8 mouse cellular contexts compared by ENCODE assay signal in the genomic region with DNA sequence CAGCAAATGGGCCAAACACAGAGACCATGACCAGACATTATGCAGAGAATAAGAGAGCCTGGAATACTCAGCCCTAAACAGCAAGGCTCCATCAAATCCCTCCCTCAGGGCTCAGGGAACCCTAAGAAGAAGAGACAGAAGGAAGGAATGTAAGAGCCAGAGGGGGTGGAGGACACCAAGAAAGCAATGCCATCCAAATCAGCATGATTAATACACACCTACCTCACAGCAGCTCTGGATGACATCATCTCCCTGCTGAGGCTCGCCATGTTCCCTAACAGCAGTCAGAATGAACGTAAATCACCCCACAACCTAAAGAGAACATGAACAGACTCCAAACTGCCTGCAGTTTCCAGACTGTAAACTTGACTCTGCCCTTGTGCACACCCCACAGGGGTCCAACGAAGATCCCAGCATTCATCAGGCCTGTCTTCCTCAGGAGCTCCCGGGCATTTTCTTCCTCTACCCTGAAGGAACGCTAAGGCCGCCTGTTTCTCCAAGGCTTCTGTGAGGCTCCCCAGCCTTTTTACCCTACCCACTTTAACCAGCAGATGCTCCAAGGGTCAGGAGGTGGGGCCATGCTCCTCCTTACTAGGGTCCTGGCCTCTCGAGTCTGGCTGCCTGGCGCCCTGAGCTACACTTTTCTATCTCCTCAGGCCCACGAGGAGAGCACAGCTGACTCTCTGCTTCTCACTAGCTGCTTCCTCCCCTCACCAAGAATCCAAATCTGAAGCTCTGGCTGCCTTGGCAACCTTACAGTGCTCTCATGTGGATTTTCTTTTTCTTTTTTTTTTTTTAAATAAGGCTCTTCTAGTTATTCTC. TPM values are rescaled to one million over a fixed set of nuclear protein-coding genes. Genes with fewer than 3 reads are reported as not detected.
A peak's percentile ranks its signal among the peaks of the same experiment; 100 is the strongest.
DNase-seq lines count a peak whose midpoint lies in the region; ATAC-seq and TF ChIP-seq lines count a peak whose summit lies in the region.

No protein-coding gene starts in this region.

- DNase-seq in adrenal gland, adult 2 months, result peak; percentile 48
- DNase-seq in adrenal gland, postnatal 10 days, result no peak
- DNase-seq in cerebellum, adult 2 months, result peak; percentile 50
- peak; percentile 48 to 59 for DNase-seq in frontal cortex, postnatal 14 days (ENCODE audit: low spot score in 2 of 2)
- DNase-seq in midbrain, embryonic 10.5 days (ENCODE audit: low spot score), result no peak
- DNase-seq in stomach, postnatal 0 days (ENCODE audit: low spot score), result no peak
- DNase-seq in thymus, postnatal 4 days, result no peak

- H3K27me3 ChIP-seq in cerebellum, adult 2 months (ENCODE audit: control insufficient read depth, insufficient read depth, low read length), result no peaks in the 10 kb centered on the region
- H3K27me3 ChIP-seq in kidney, embryonic 15.5 days, result no peaks in the 10 kb centered on the region
- no peaks in the 10 kb centered on the region for H3K27me3 ChIP-seq in midbrain, embryonic 10.5 days (ENCODE audit: low read depth, poor library complexity, severe bottlenecking)
- no peaks in the 10 kb centered on the region for H3K27me3 ChIP-seq in stomach, postnatal 0 days (ENCODE audit: control insufficient read depth, insufficient read depth, low read length)

- H3K9ac ChIP-seq in kidney, embryonic 15.5 days, result no peak overlapping the region
- H3K9ac ChIP-seq in stomach, postnatal 0 days (ENCODE audit: low read length), result peak overlapping the region; percentile 35; the same call in 1 of the 2 replicates

- H3K4me1 ChIP-seq in cerebellum, adult 2 months (ENCODE audit: control insufficient read depth, insufficient read depth, low read length), result peaks cover 37% of the 10 kb centered on the region
- peaks cover 54% of the 10 kb centered on the region for H3K4me1 ChIP-seq in kidney, embryonic 15.5 days
- H3K4me1 ChIP-seq in midbrain, embryonic 10.5 days, result peaks cover 52% of the 10 kb centered on the region
- H3K4me1 ChIP-seq in stomach, postnatal 0 days (replicated peaks; ENCODE audit: control insufficient read depth, insufficient read depth), result peaks cover 4% of the 10 kb centered on the region

- peak overlapping the region; percentile 9 for H3K4me2 ChIP-seq in kidney, embryonic 15.5 days
- H3K4me2 ChIP-seq in stomach, postnatal 0 days (replicated peaks; ENCODE audit: low read depth), result peak overlapping the region; percentile 27

- no peak overlapping the region for H3K4me3 ChIP-seq in cerebellum, adult 2 months (replicated peaks; ENCODE audit: insufficient read depth, low read depth, low read length)
- no peak overlapping the region for H3K4me3 ChIP-seq in kidney, embryonic 15.5 days (replicated peaks)
- no peak overlapping the region for H3K4me3 ChIP-seq in midbrain, embryonic 10.5 days
- no peak overlapping the region for H3K4me3 ChIP-seq in stomach, postnatal 0 days (ENCODE audit: low read depth, low read length)

- ATAC-seq in kidney, embryonic 15.5 days (replicated peaks; ENCODE audit: low FRiP score), result peak; percentile 34; the same call in 1 of the 2 replicates
- ATAC-seq in stomach, postnatal 0 days (ENCODE audit: low FRiP score, low TSS enrichment), result peak; percentile 59; the same call in 1 of the 2 replicates

- H3K9me3 ChIP-seq in kidney, embryonic 15.5 days (replicated peaks), result no peaks in the 10 kb centered on the region
- H3K9me3 ChIP-seq in midbrain, embryonic 10.5 days (replicated peaks), result no peaks in the 10 kb centered on the region
- no peaks in the 10 kb centered on the region for H3K9me3 ChIP-seq in stomach, postnatal 0 days (ENCODE audit: control insufficient read depth, low read length)

- no peak for TF ChIP-seq EP300 in stomach, postnatal 0 days (optimal IDR thresholded peaks at IDR 0.05)

- no peak for TF ChIP-seq CTCF in cerebellum, adult 2 months (IDR thresholded peaks at IDR 0.05; ENCODE audit: borderline replicate concordance, insufficient read depth, low read depth, low read length)
- no peak for TF ChIP-seq CTCF in stomach, postnatal 0 days (IDR thresholded peaks at IDR 0.05; ENCODE audit: low read depth)

- WGBS in cerebellum, adult 2 months, result 12% methylated on average over 9 of the region's 9 CpGs
- WGBS in kidney, embryonic 15.5 days, result 17% methylated on average over 9 of the region's 9 CpGs
- 38% methylated on average over 9 of the region's 9 CpGs for WGBS in midbrain, embryonic 10.5 days
- WGBS in stomach, postnatal 0 days, result 26% methylated on average over 9 of the region's 9 CpGs

- no peaks in the 10 kb centered on the region for H3K36me3 ChIP-seq in kidney, embryonic 15.5 days
- H3K36me3 ChIP-seq in midbrain, embryonic 10.5 days, result no peaks in the 10 kb centered on the region
- H3K36me3 ChIP-seq in stomach, postnatal 0 days (ENCODE audit: control insufficient read depth, insufficient read depth, low read length), result no peaks in the 10 kb centered on the region

- no peak for TF ChIP-seq POLR2A in cerebellum, adult 2 months (IDR thresholded peaks at IDR 0.05; ENCODE audit: borderline replicate concordance, insufficient read depth, low read length)

- H3K27ac ChIP-seq in cerebellum, adult 2 months (ENCODE audit: insufficient read depth, low read length), result peak overlapping the region; percentile 75
- peak overlapping the region; percentile 71 for H3K27ac ChIP-seq in kidney, embryonic 15.5 days
- peak overlapping the region; percentile 58 for H3K27ac ChIP-seq in midbrain, embryonic 10.5 days (replicated peaks)
- peak overlapping the region; percentile 81 for H3K27ac ChIP-seq in stomach, postnatal 0 days (replicated peaks)

RNA-seq across cellular contexts. Expression of gene Rnf169, which starts 15.0 kb away (rescaled TPM):
- total RNA-seq in adrenal gland, adult 2 months (2021), result 10 to 100 TPM; 13.0 to 13.8 TPM
- 3.7 and 5.0 TPM in 2 replicates for polyA plus RNA-seq in adrenal gland, adult 2 months (2012; rRNA removed)
- 10 to 100 TPM; 15.3 to 17.8 TPM for total RNA-seq in adrenal gland, postnatal 10 days (2021)
- polyA plus RNA-seq in cerebellum, adult 2 months (2012; rRNA removed), result 8.1 and 8.7 TPM in 2 replicates
- polyA plus RNA-seq in kidney, embryonic 15.5 days (2015; fragmentation: Nextera tagmentation; extraction: Ambion mirVana), result 5.9 and 6.2 TPM in 2 replicates
- 4.0 and 4.5 TPM in 2 replicates for polyA plus RNA-seq in midbrain, embryonic 10.5 days (2016; fragmentation: Nextera tagmentation; extraction: Ambion mirVana)
- polyA plus RNA-seq in stomach, postnatal 0 days (2015; fragmentation: Nextera tagmentation; extraction: Ambion mirVana), result 1.8 and 2.0 TPM in 2 replicates

RNA-seq across cellular contexts. Expression of gene Chrdl2, which starts 40.7 kb away (rescaled TPM):
- not detected for total RNA-seq in adrenal gland, adult 2 months (2021)
- 0.33 TPM in 1 of 2 replicates, not detected in the other for polyA plus RNA-seq in adrenal gland, adult 2 months (2012; rRNA removed)
- not detected for total RNA-seq in adrenal gland, postnatal 10 days (2021)
- 0.79 and 1.3 TPM in 2 replicates for polyA plus RNA-seq in cerebellum, adult 2 months (2012; rRNA removed)
- 0.69 and 0.87 TPM in 2 replicates for polyA plus RNA-seq in kidney, embryonic 15.5 days (2015; fragmentation: Nextera tagmentation; extraction: Ambion mirVana)
- polyA plus RNA-seq in midbrain, embryonic 10.5 days (2016; fragmentation: Nextera tagmentation; extraction: Ambion mirVana), result 0.14 and 0.16 TPM in 2 replicates
- 0.44 and 2.0 TPM in 2 replicates for polyA plus RNA-seq in stomach, postnatal 0 days (2015; fragmentation: Nextera tagmentation; extraction: Ambion mirVana)

Comparison
In these comparisons a context has a peak if more than half of its experiments do, and no peak if none do; other contexts are left out.
1. DNase-seq: peak in adrenal gland, adult 2 months (single experiment), cerebellum, adult 2 months (2 of 2) and frontal cortex, postnatal 14 days (2 of 2); none in adrenal gland, postnatal 10 days (single experiment), midbrain, embryonic 10.5 days (single experiment), stomach, postnatal 0 days (single experiment) and thymus, postnatal 4 days (single experiment).
2. Peak in every context shown above with its lines, with median percentiles within 50 percentile points of each other: H3K27ac ChIP-seq.